Mouse (Mus musculus) embryonic facial prominence, embryonic 15.5 days (tissue): ENCODE measurements around the gene Cd9. TPM values are rescaled to one million over a fixed set of nuclear protein-coding genes. Genes with fewer than 3 reads are reported as not detected.
A peak's percentile ranks its signal among the peaks of the same experiment; 100 is the strongest.

Experiments
- ATAC-seq: fragments of 200-750 bp; cut with Nextera tagmentation; 2 replicates; pipeline ENCODE4 v1.8.0; 2017; ENCODE audit warnings: low read depth, moderate TSS enrichment; ENCODE audit not compliant: insufficient number of reproducible peaks, low FRiP score, low TSS enrichment
- H3K27ac ChIP-seq: fragments of 300-500 bp; sonication (generic); replicated peaks from 2 replicates; pipeline ENCODE4 v1.5.1; 2015; ENCODE audit warnings: mild to moderate bottlenecking, inconsistent platforms
- H3K27me3 ChIP-seq: fragments of 300-500 bp; sonication (generic); 2 replicates; pipeline ENCODE4 v1.6.1; 2015; ENCODE audit warnings: inconsistent platforms
- H3K36me3 ChIP-seq: fragments of 300-500 bp; sonication (generic); 2 replicates; pipeline ENCODE4 v1.6.1; 2015; ENCODE audit warnings: mild to moderate bottlenecking, inconsistent platforms
- H3K4me1 ChIP-seq: fragments of 300-500 bp; sonication (generic); 2 replicates; pipeline ENCODE4 v1.6.1; 2015; ENCODE audit warnings: inconsistent platforms
- H3K4me2 ChIP-seq: fragments of 300-500 bp; sonication (generic); replicated peaks from 2 replicates; pipeline ENCODE4 v1.6.1; 2015; ENCODE audit warnings: mild to moderate bottlenecking, inconsistent platforms
- H3K4me3 ChIP-seq: fragments of 300-500 bp; sonication (generic); replicated peaks from 2 replicates; pipeline ENCODE4 v1.5.1; 2015; ENCODE audit warnings: mild to moderate bottlenecking, inconsistent platforms
- H3K9ac ChIP-seq: fragments of 300-500 bp; sonication (generic); 2 replicates; pipeline ENCODE4 v1.6.1; 2015; ENCODE audit warnings: inconsistent platforms
- H3K9me3 ChIP-seq: fragments of 300-500 bp; sonication (generic); replicated peaks from 2 replicates; pipeline ENCODE4 v1.6.1; 2016; ENCODE audit warnings: inconsistent platforms
- WGBS: fragments of 180-500 bp; shearing (Covaris S2); methylation state at CpG from one replicate; pipeline ENCODE4 v1.1.7; 2015; 5-methylcytosine and 5-hydroxymethylcytosine counted together
- polyA plus RNA-seq: library from polyadenylated mRNA; unstranded; fragments of >200 nt; fragmentation: Nextera tagmentation; extraction: Ambion mirVana; gene quantifications from 2 replicates; pipeline ENCODE4 v1.2.1, GENCODE M21; 2015

Gene Cd9
- polyA plus RNA-seq, 1 experiment from 2014 or later, result 366 TPM

- ATAC-seq, result no peak
- H3K4me1 ChIP-seq, result 0 out of 2 replicates have a peak, but pooled peaks cover 7% of the 10 kb centered on the region
- H3K4me2 ChIP-seq, result no peak overlapping the region
- no peak overlapping the region for H3K4me3 ChIP-seq
- H3K27ac ChIP-seq, result no peak overlapping the region
- H3K36me3 ChIP-seq, result no peaks in the 10 kb centered on the region
- H3K9ac ChIP-seq, result no peak overlapping the region
- H3K9me3 ChIP-seq, result no peaks in the 10 kb centered on the region
- H3K27me3 ChIP-seq, result no peaks in the 10 kb centered on the region
- WGBS, result 47% methylated on average over 3 of the region's 3 CpGs
Observed at GRCm38 (mm10) chr6:125433257-125433656, 61.3 kb downstream of the Cd9 start.

- WGBS, result 70% methylated on average over 7 of the region's 7 CpGs
- no peak overlapping the region for H3K4me3 ChIP-seq
- ATAC-seq, result no peak
- peaks cover 8% of the 10 kb centered on the region for H3K4me1 ChIP-seq
- H3K4me2 ChIP-seq, result no peak overlapping the region
- H3K9me3 ChIP-seq, result no peaks in the 10 kb centered on the region
- no peaks in the 10 kb centered on the region for H3K27me3 ChIP-seq
- no peak overlapping the region for H3K27ac ChIP-seq
- no peak overlapping the region for H3K9ac ChIP-seq
- H3K36me3 ChIP-seq, result no peaks in the 10 kb centered on the region
Observed at GRCm38 (mm10) chr6:125432522-125432921, 62.1 kb downstream of the Cd9 start.

- 68% methylated on average over 3 of the region's 3 CpGs for WGBS
- no peak overlapping the region for H3K27ac ChIP-seq
- no peaks in the 10 kb centered on the region for H3K9me3 ChIP-seq
- H3K4me2 ChIP-seq, result no peak overlapping the region
- H3K27me3 ChIP-seq, result no peaks in the 10 kb centered on the region
- H3K4me1 ChIP-seq, result peaks cover 19% of the 10 kb centered on the region
- no peak overlapping the region for H3K9ac ChIP-seq
- ATAC-seq, result no peak
- H3K36me3 ChIP-seq, result no peaks in the 10 kb centered on the region
- no peak overlapping the region for H3K4me3 ChIP-seq
Observed at GRCm38 (mm10) chr6:125430982-125431381, 63.6 kb downstream of the Cd9 start.

- Histone ChIP-seq H3K9ac (no peak overlapping the region), H3K4me2 (0 out of 2 replicates have a peak overlapping the region, but pooled peaks have one; percentile 8), H3K36me3 (no peaks in the 10 kb centered on the region), H3K9me3 (no peaks in the 10 kb centered on the region), H3K27me3 (no peaks in the 10 kb centered on the region), H3K4me3 (no peak overlapping the region), H3K27ac (no peak overlapping the region), H3K4me1 (peaks cover 23% of the 10 kb centered on the region)
- no peak for ATAC-seq
- 13% methylated on average over 14 of the region's 14 CpGs for WGBS
Observed at GRCm38 (mm10) chr6:125430358-125430958, 64.1 kb downstream of the Cd9 start.

GRCm38 (mm10) chr6:125429741-125430140, 64.8 kb downstream of the Cd9 start:
- no peak for ATAC-seq
- Histone ChIP-seq H3K9me3 (no peaks in the 10 kb centered on the region), H3K4me2 (no peak overlapping the region), H3K4me3 (no peak overlapping the region), H3K9ac (no peak overlapping the region), H3K36me3 (no peaks in the 10 kb centered on the region), H3K27ac (no peak overlapping the region), H3K27me3 (no peaks in the 10 kb centered on the region), H3K4me1 (peaks cover 30% of the 10 kb centered on the region)
- WGBS, result 83% methylated on average over 6 of the region's 6 CpGs

GRCm38 (mm10) chr6:125426383-125427360, 67.9 kb downstream of the Cd9 start:
- peak overlapping the region; percentile 43 for H3K4me3 ChIP-seq
- ATAC-seq, result peak; percentile 80
- peak overlapping the region; percentile 35; the same call in 1 of the 2 replicates for H3K9ac ChIP-seq
- no peaks in the 10 kb centered on the region for H3K27me3 ChIP-seq
- H3K27ac ChIP-seq, result peak overlapping the region; percentile 85
- WGBS, result under 1% methylated on average over 25 of the region's 25 CpGs
- peak overlapping the region; percentile 85 for H3K4me2 ChIP-seq
- H3K4me1 ChIP-seq, result peaks cover 57% of the 10 kb centered on the region
- H3K36me3 ChIP-seq, result no peaks in the 10 kb centered on the region
- no peaks in the 10 kb centered on the region for H3K9me3 ChIP-seq

GRCm38 (mm10) chr6:125425205-125426090, 69.1 kb downstream of the Cd9 start:
- Histone ChIP-seq H3K36me3 (no peaks in the 10 kb centered on the region), H3K27ac (peak overlapping the region; percentile 44; the same call in 1 of the 2 replicates), H3K4me1 (peaks cover 58% of the 10 kb centered on the region), H3K9me3 (no peaks in the 10 kb centered on the region), H3K27me3 (no peaks in the 10 kb centered on the region), H3K4me3 (peak overlapping the region; percentile 11; the same call in 1 of the 2 replicates), H3K4me2 (peak overlapping the region; percentile 21; the same call in 1 of the 2 replicates), H3K9ac (no peak overlapping the region)
- ATAC-seq, result peak; percentile 21; the same call in 1 of the 2 replicates
- 42% methylated on average over 15 of the region's 15 CpGs for WGBS

- peaks cover 58% of the 10 kb centered on the region for H3K4me1 ChIP-seq
- WGBS, result 34% methylated on average over 3 of the region's 3 CpGs
Observed at GRCm38 (mm10) chr6:125424156-125424555, 70.4 kb downstream of the Cd9 start.

GRCm38 (mm10) chr6:125423507-125423906, 71.1 kb downstream of the Cd9 start:
- H3K36me3 ChIP-seq, result no peaks in the 10 kb centered on the region
- 0 out of 2 replicates have a peak overlapping the region, but pooled peaks have one; percentile 36 for H3K4me2 ChIP-seq
- H3K4me1 ChIP-seq, result peaks cover 60% of the 10 kb centered on the region
- peak overlapping the region; percentile 84 for H3K27ac ChIP-seq
- no peak for ATAC-seq
- WGBS, result 44% methylated on average over 13 of the region's 13 CpGs
- H3K4me3 ChIP-seq, result no peak overlapping the region
- H3K27me3 ChIP-seq, result no peaks in the 10 kb centered on the region
- H3K9ac ChIP-seq, result no peak overlapping the region
- no peaks in the 10 kb centered on the region for H3K9me3 ChIP-seq

More at GRCm38 (mm10) chr6:125424156-125424555, 70.4 kb downstream of the Cd9 start:
- H3K27me3 ChIP-seq, result no peaks in the 10 kb centered on the region
- peak overlapping the region; percentile 84 for H3K27ac ChIP-seq
- no peaks in the 10 kb centered on the region for H3K9me3 ChIP-seq
- H3K4me2 ChIP-seq, result no peak overlapping the region
- no peak overlapping the region for H3K9ac ChIP-seq
- H3K4me3 ChIP-seq, result no peak overlapping the region
- ATAC-seq, result no peak
- no peaks in the 10 kb centered on the region for H3K36me3 ChIP-seq

- Histone ChIP-seq H3K27me3 (no peaks in the 10 kb centered on the region), H3K9me3 (no peaks in the 10 kb centered on the region), H3K27ac (peak overlapping the region; percentile 84), H3K4me2 (peak overlapping the region; percentile 36), H3K9ac (no peak overlapping the region), H3K4me3 (peak overlapping the region; percentile 19; the same call in 1 of the 2 replicates), H3K36me3 (no peaks in the 10 kb centered on the region), H3K4me1 (peaks cover 60% of the 10 kb centered on the region)
- 44% methylated on average over 3 of the region's 3 CpGs for WGBS
- ATAC-seq, result no peak
Observed at GRCm38 (mm10) chr6:125423099-125423498, 71.5 kb downstream of the Cd9 start.
